Mouse (Mus musculus) intestine, postnatal 0 days (tissue): Measurements from ENCODE around the gene Fis1. TPM values are rescaled to one million over a fixed set of nuclear protein-coding genes. Genes with fewer than 3 reads are reported as not detected.

ENCODE experiments used
- ATAC-seq: fragments of 200-750 bp; cut with Nextera tagmentation; 2 replicates; pipeline ENCODE4 v1.8.0; 2017; ENCODE audit warnings: mild to moderate bottlenecking, moderate TSS enrichment, moderate library complexity
- H3K27ac ChIP-seq: fragments of 300-500 bp; sonication (generic); 2 replicates; pipeline ENCODE4 v1.5.1; 2014; ENCODE audit warnings: mild to moderate bottlenecking, low read depth, low read length, moderate library complexity
- H3K27me3 ChIP-seq: fragments of 300-500 bp; sonication (generic); replicated peaks from 2 replicates; pipeline ENCODE4 v1.6.1; 2014; ENCODE audit warnings: low read length, mixed read lengths; ENCODE audit not compliant: control insufficient read depth, insufficient read depth
- H3K36me3 ChIP-seq: fragments of 300-500 bp; sonication (generic); 2 replicates; pipeline ENCODE4 v1.6.1; 2014; ENCODE audit warnings: mild to moderate bottlenecking, moderate library complexity; ENCODE audit not compliant: control insufficient read depth, insufficient read depth
- H3K4me1 ChIP-seq: fragments of 300-500 bp; sonication (generic); replicated peaks from 2 replicates; pipeline ENCODE4 v1.6.1; 2014; ENCODE audit warnings: antibody characterized with exemption, low read length, mixed read lengths; ENCODE audit not compliant: control insufficient read depth, insufficient read depth
- H3K4me2 ChIP-seq: fragments of 300-500 bp; sonication (generic); replicated peaks from 2 replicates; pipeline ENCODE4 v1.6.1; 2014; ENCODE audit warnings: low read depth, mild to moderate bottlenecking, moderate library complexity
- H3K4me3 ChIP-seq: fragments of 300-500 bp; sonication (generic); 2 replicates; pipeline ENCODE4 v1.5.1; 2014; ENCODE audit warnings: low read depth, low read length
- H3K9ac ChIP-seq: fragments of 300-500 bp; sonication (generic); 2 replicates; pipeline ENCODE4 v1.6.1; 2014; ENCODE audit warnings: mild to moderate bottlenecking, low read depth, low read length
- H3K9me3 ChIP-seq: fragments of 300-500 bp; sonication (generic); 2 replicates; pipeline ENCODE4 v1.6.1; 2016; ENCODE audit warnings: mixed run types; ENCODE audit not compliant: control insufficient read depth
- CTCF ChIP-seq: sonication (generic); IDR thresholded peaks from 2 replicates; pipeline ENCODE4 v1.5.1; 2016; ENCODE audit warnings: low read depth, mild to moderate bottlenecking, control low read depth, antibody characterized with exemption, moderate library complexity
- WGBS: fragments of 180-500 bp; shearing (Covaris S2); extraction: QIAGEN DNeasy Blood & Tissue Kit; methylation state at CpG from one replicate; pipeline ENCODE4 v1.1.7; 2014; 5-methylcytosine and 5-hydroxymethylcytosine counted together
- polyA plus RNA-seq: library from polyadenylated mRNA; unstranded; fragments of >200 nt; fragmentation: Nextera tagmentation; extraction: Ambion mirVana; gene quantifications from 2 replicates; pipeline ENCODE4 v1.2.1, GENCODE M21; 2015

The Fis1 gene
- polyA plus RNA-seq, 1 experiment from 2014 or later, result 318 TPM

DNA sequence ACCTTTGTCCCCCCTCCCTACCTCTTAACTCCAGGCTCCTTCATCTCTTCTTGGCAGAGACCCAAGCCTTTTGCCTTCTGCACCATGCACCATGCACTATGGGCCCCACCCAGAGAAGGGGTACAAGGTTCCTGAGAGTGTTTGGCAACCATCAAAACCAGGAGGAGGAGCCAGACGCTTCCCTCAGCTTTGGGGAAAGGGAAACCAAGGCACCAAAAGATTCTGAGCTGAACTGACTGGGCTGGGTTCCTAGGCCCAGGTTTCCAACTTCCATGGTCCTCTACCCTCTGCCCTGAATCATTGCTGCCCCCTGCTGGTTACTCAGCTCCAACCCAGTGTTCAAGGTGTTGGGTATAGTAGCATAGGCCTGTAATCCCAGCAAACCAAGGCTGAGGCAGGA lies 17.6 kb downstream of the Fis1 start:
- Histone ChIP-seq H3K9ac (no peak overlapping the region), H3K4me1 (peaks cover 9% of the 10 kb centered on the region; the same call in 1 of the 2 replicates), H3K4me2 (no peak overlapping the region), H3K27me3 (no peaks in the 10 kb centered on the region), H3K4me3 (no peak overlapping the region), H3K9me3 (no peaks in the 10 kb centered on the region), H3K27ac (no peak overlapping the region), H3K36me3 (peaks cover 12% of the 10 kb centered on the region; the same call in 1 of the 2 replicates)
- TF ChIP-seq CTCF, result peak; percentile 92
- peak; percentile 81 for ATAC-seq
- 35% methylated on average over 1 of the region's 1 CpGs for WGBS

DNA sequence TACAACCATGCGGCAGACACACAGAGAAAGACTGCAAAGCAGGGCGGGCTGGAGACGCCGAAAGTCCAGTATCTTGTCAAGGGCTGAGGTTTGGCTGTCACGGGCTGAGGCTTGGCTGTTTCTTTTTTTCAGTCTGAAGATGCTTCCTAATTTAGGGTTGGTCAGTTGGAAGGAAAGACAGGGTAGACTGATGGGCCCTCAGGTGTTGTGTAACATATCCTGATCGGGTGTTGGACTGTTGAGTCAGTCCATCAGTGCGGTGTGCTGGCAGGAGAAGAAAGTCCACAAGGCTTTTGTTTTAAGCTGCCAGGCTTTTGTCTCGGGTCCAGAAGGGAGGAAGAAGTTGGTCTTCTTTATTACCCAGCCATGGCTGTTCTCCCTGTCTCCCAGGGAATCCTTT lies 20.6 kb downstream of the Fis1 start:
- no peaks in the 10 kb centered on the region for H3K9me3 ChIP-seq
- H3K27ac ChIP-seq, result no peak overlapping the region
- no peak overlapping the region for H3K4me3 ChIP-seq
- no peaks in the 10 kb centered on the region for H3K27me3 ChIP-seq
- TF ChIP-seq CTCF, result no peak
- H3K4me2 ChIP-seq, result no peak overlapping the region
- H3K9ac ChIP-seq, result no peak overlapping the region
- H3K36me3 ChIP-seq, result 0 out of 2 replicates have a peak, but pooled peaks cover 5% of the 10 kb centered on the region
- WGBS, result 54% methylated on average over 8 of the region's 8 CpGs
- H3K4me1 ChIP-seq, result no peaks in the 10 kb centered on the region
- no peak for ATAC-seq

DNA sequence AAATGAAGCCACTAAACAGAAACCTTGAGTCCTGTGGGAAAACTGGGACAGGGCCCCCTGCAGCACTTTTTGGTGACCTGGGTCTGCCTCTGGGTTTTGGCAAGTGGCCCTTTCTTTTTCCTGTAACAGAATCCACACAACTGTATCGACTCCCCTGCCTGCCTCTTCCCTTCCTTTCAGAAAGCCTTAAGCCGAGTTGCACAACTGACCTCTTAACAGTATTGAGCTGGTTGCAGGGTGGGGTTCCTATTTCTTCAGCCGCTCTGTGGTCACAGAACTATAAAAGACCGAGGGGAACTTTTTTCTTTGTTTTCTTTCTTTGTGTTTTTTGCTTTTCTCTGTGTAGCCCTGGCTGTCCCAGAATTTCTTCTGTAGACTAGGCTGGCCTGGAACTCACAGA lies 24.7 kb downstream of the Fis1 start:
- no peak for TF ChIP-seq CTCF
- ATAC-seq, result no peak
- 54% methylated on average over 4 of the region's 4 CpGs for WGBS
- H3K9ac ChIP-seq, result no peak overlapping the region
- no peaks in the 10 kb centered on the region for H3K4me1 ChIP-seq
- no peak overlapping the region for H3K4me3 ChIP-seq
- H3K36me3 ChIP-seq, result peaks cover 15% of the 10 kb centered on the region
- H3K27me3 ChIP-seq, result no peaks in the 10 kb centered on the region
- no peak overlapping the region for H3K27ac ChIP-seq
- no peak overlapping the region for H3K4me2 ChIP-seq
- H3K9me3 ChIP-seq, result no peaks in the 10 kb centered on the region

DNA sequence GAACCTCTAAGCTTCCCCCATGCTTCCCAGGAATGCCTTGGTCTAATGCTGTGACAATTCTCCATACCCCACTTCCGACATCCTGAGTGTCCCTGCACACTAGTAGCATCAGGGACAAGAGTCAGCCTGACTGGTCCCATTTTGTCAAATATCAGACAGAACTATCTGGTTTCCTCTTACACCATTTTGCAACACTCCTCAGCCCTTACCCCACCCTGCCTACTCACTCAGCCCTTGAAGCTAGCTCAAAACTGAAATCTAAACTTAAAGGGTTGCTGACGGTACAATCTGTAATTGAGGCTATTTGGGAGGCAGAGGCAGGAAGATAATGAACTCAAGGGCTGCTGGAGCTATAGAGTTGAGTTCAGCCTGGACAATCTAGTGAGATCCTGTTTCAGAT lies 26.7 kb downstream of the Fis1 start:
- H3K27me3 ChIP-seq, result no peaks in the 10 kb centered on the region
- H3K4me3 ChIP-seq, result no peak overlapping the region
- no peak for ATAC-seq
- 79% methylated on average over 2 of the region's 2 CpGs for WGBS
- H3K9ac ChIP-seq, result no peak overlapping the region
- no peak for TF ChIP-seq CTCF
- no peak overlapping the region; the same call in 1 of the 2 replicates for H3K27ac ChIP-seq
- H3K36me3 ChIP-seq, result peaks cover 22% of the 10 kb centered on the region
- no peaks in the 10 kb centered on the region for H3K4me1 ChIP-seq
- H3K4me2 ChIP-seq, result no peak overlapping the region
- H3K9me3 ChIP-seq, result no peaks in the 10 kb centered on the region

DNA sequence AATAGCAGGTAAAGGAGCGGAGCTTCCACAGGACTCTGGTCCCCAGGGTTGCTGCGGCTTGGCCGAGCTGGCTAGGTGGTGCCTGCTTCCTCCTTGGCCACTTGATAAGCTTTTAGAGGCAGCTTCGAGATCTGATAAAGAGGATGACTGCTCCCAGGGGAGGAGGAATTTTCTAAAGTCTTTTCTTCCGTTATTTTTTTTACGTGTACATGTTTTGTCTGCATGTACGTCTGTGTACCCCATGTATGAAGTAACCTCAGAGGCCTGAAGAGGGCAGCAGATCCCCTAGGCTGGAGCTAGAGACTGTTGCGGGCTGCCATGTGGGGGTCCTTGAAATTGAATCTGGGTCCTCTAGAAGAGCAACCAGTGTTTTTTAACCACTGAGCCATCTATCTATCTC lies 27.9 kb downstream of the Fis1 start:
- H3K9me3 ChIP-seq, result no peaks in the 10 kb centered on the region
- peak; percentile 46 for TF ChIP-seq CTCF
- H3K4me2 ChIP-seq, result no peak overlapping the region
- H3K4me1 ChIP-seq, result no peaks in the 10 kb centered on the region
- ATAC-seq, result no peak
- 87% methylated on average over 8 of the region's 8 CpGs for WGBS
- H3K27ac ChIP-seq, result no peak overlapping the region
- peaks cover 17% of the 10 kb centered on the region for H3K36me3 ChIP-seq
- no peak overlapping the region for H3K9ac ChIP-seq
- no peaks in the 10 kb centered on the region for H3K27me3 ChIP-seq
- H3K4me3 ChIP-seq, result no peak overlapping the region

DNA sequence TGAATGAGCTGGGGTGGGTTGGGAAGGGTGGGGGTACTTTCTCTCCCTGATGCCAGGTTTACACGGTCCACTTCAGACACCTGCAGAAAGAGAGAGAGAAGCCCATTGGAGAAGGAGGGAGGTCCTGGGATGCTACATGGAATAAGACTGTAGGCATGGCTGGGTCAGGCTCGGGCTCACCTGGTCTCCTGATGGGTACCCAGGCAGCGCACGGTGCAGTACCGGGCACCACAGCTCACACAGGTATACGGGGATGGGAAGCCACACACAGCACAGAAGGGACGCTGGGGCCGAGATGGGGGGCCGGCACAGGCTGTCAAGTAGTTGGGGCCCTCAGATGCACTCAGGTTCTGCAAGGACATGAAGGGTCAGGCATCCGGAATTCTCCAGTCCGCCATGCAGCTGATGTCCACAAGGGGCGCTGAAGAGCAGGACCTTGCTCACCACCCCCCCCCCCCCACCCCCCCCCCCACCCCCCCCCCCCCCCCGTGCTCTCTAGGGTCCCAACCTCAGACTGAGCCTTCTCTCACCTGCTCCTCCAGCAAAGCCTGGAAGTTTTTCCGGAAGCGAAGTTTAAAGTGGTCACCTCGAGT lies 29.4 kb downstream of the Fis1 start:
- no peak for ATAC-seq
- H3K9ac ChIP-seq, result no peak overlapping the region
- H3K27me3 ChIP-seq, result no peaks in the 10 kb centered on the region
- H3K4me1 ChIP-seq, result no peaks in the 10 kb centered on the region
- H3K4me2 ChIP-seq, result no peak overlapping the region
- H3K36me3 ChIP-seq, result peaks cover 17% of the 10 kb centered on the region
- WGBS, result 55% methylated on average over 14 of the region's 16 CpGs
- no peaks in the 10 kb centered on the region for H3K9me3 ChIP-seq
- H3K27ac ChIP-seq, result no peak overlapping the region
- TF ChIP-seq CTCF, result peak; percentile 66
- H3K4me3 ChIP-seq, result no peak overlapping the region

DNA sequence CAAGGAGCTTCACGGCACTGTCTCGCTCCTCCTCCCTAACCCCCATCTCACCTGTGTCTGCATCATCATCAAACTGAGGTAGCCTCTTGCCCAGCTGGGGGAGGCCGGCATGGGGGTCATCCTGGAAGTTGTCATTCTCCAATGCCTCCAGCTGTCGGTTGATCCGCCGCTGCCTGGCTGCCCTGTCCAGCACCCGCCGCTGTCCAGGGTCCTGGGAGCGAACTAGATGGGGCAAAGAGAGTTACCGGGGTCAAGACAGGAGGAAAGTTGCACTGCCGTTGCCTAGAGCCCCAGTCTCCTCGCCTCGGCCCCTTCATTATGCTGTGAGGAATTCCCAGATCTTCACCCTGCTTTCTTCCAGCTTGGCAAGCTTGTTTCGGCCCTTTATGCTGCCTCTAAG lies 31.8 kb downstream of the Fis1 start:
- no peak overlapping the region for H3K9ac ChIP-seq
- H3K27me3 ChIP-seq, result no peaks in the 10 kb centered on the region
- WGBS, result 60% methylated on average over 14 of the region's 14 CpGs
- H3K36me3 ChIP-seq, result peaks cover 18% of the 10 kb centered on the region
- no peak overlapping the region for H3K27ac ChIP-seq
- H3K4me1 ChIP-seq, result no peaks in the 10 kb centered on the region
- no peak for ATAC-seq
- no peaks in the 10 kb centered on the region for H3K9me3 ChIP-seq
- no peak for TF ChIP-seq CTCF
- H3K4me3 ChIP-seq, result no peak overlapping the region
- no peak overlapping the region for H3K4me2 ChIP-seq
